Mouse (Mus musculus): ENCODE results near the gene Med20. TPM values are rescaled to one million over a fixed set of nuclear protein-coding genes. Genes with fewer than 3 reads are reported as not detected.

Gene Med20
- polyA plus RNA-seq, 1 experiment from 2014 or later: 48.0 TPM

DNA sequence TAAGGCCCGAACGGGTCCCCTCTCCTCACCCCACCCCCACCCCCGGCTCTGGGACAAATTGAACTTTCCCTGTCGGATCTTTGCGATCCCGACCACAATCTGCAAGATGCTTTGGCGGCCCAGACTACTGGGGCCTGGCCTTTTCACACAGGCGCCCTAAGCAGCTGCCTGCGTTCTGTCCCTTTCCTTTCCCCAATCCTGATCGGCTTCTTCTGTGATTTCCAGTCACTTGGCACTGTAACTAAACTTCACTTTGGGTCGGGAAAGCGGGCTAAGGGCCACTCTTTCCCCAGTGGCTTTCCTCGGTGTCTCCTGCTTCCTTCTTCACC, 17.6 kb upstream of the Med20 start:
- ATAC-seq (replicated peaks; ENCODE audit: insufficient number of reproducible peaks, low FRiP score, low TSS enrichment, low read depth): no peak
- H3K27ac ChIP-seq (replicated peaks; ENCODE audit: low read depth, low read length): peak overlapping the region; percentile 96
- peak; percentile 42 for DNase-seq (ENCODE audit: low spot score)
- H3K4me2 ChIP-seq (ENCODE audit: low read depth, low read length): peak overlapping the region; percentile 84
- H3K9me3 ChIP-seq (replicated peaks; ENCODE audit: control insufficient read depth, low read length): no peaks in the 10 kb centered on the region
- H3K4me3 ChIP-seq (ENCODE audit: low read depth, low read length): peak overlapping the region; percentile 86
- H3K27me3 ChIP-seq (ENCODE audit: control insufficient read depth, insufficient read depth, low read length): no peaks in the 10 kb centered on the region
- H3K4me1 ChIP-seq (ENCODE audit: control insufficient read depth, insufficient read depth, low read length): peaks cover 6% of the 10 kb centered on the region; the same call in 1 of the 2 replicates
- peak overlapping the region; percentile 89 for H3K9ac ChIP-seq (replicated peaks; ENCODE audit: low read length)
- WGBS: 0% methylated on average over 13 of the region's 13 CpGs
- H3K36me3 ChIP-seq (replicated peaks; ENCODE audit: control insufficient read depth, insufficient read depth, low read depth, low read length): no peaks in the 10 kb centered on the region; the same call in 1 of the 2 replicates

DNA sequence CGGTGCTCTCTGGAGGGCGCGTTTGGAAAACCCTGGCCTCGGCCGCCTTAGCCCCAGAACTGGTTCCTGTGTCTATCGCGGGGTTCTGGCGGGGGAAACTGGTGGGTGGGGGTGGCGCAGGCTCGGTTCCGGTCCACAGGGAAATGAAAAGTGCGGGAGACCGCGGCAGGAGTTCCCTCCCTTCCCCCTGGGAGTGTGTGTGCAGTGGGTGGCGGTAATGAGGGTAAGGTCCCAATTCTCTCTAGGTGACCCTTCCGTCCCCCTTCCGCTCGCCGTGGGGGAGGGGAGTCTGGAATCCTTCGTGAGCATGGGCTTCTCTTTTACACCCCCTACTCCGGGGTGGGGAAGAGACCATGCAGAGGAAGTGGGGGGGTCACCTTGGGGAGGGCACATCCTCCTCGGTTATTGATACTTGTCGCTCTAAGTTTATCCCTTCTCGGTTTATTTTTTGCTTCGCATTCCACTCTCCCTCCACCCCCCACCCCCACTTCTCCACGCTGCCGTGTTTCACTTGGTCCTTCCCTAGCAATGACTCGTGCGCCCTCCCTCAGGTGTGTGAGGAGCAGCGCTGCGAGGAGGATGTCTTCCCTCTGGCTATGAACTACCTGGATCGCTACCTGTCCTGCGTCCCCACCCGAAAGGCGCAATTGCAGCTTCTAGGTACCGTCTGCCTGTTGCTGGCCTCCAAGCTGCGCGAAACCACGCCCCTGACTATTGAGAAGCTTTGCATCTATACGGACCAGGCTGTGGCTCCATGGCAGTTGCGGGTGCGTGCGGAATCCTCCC, 17.0 kb upstream of the Med20 start:
- peak overlapping the region; percentile 96 for H3K27ac ChIP-seq (replicated peaks; ENCODE audit: low read depth, low read length)
- H3K4me3 ChIP-seq (ENCODE audit: low read depth, low read length): peak overlapping the region; percentile 86
- peak; percentile 42 for DNase-seq (ENCODE audit: low spot score)
- peaks cover 6% of the 10 kb centered on the region; the same call in 1 of the 2 replicates for H3K4me1 ChIP-seq (ENCODE audit: control insufficient read depth, insufficient read depth, low read length)
- H3K9me3 ChIP-seq (replicated peaks; ENCODE audit: control insufficient read depth, low read length): no peaks in the 10 kb centered on the region
- H3K27me3 ChIP-seq (ENCODE audit: control insufficient read depth, insufficient read depth, low read length): no peaks in the 10 kb centered on the region
- ATAC-seq (replicated peaks; ENCODE audit: insufficient number of reproducible peaks, low FRiP score, low TSS enrichment, low read depth): no peak; the same call in 1 of the 2 replicates
- under 1% methylated on average over 43 of the region's 43 CpGs for WGBS
- peaks cover under 1% of the 10 kb centered on the region; the same call in 1 of the 2 replicates for H3K36me3 ChIP-seq (replicated peaks; ENCODE audit: control insufficient read depth, insufficient read depth, low read depth, low read length)
- peak overlapping the region; percentile 89 for H3K9ac ChIP-seq (replicated peaks; ENCODE audit: low read length)
- H3K4me2 ChIP-seq (ENCODE audit: low read depth, low read length): peak overlapping the region; percentile 84

DNA sequence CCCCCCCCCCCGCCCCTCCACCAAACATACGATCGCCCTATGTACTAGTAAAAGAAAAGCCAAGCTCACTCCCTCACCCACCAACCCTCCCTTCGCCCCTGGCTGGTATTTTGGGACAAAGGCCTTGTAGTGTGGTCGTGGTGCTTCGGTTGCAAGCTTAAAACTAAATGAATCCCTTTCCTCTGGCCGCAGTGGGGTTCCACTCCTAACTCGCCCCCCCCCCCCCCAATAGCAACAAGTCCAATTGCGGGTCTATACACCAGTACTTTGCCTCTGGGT, 16.5 kb upstream of the Med20 start:
- Histone ChIP-seq H3K9ac (replicated peaks; ENCODE audit: low read length) (peak overlapping the region; percentile 89), H3K4me2 (ENCODE audit: low read depth, low read length) (peak overlapping the region; percentile 84), H3K4me1 (ENCODE audit: control insufficient read depth, insufficient read depth, low read length) (peaks cover 6% of the 10 kb centered on the region; the same call in 1 of the 2 replicates), H3K9me3 (replicated peaks; ENCODE audit: control insufficient read depth, low read length) (no peaks in the 10 kb centered on the region), H3K27me3 (ENCODE audit: control insufficient read depth, insufficient read depth, low read length) (no peaks in the 10 kb centered on the region), H3K4me3 (ENCODE audit: low read depth, low read length) (peak overlapping the region; percentile 86), H3K27ac (replicated peaks; ENCODE audit: low read depth, low read length) (peak overlapping the region; percentile 96), H3K36me3 (replicated peaks; ENCODE audit: control insufficient read depth, insufficient read depth, low read depth, low read length) (peaks cover 2% of the 10 kb centered on the region; the same call in 1 of the 2 replicates)
- WGBS: under 1% methylated on average over 6 of the region's 9 CpGs
- ATAC-seq (replicated peaks; ENCODE audit: insufficient number of reproducible peaks, low FRiP score, low TSS enrichment, low read depth) (no peak), DNase-seq (ENCODE audit: low spot score) (peak; percentile 38)

DNA sequence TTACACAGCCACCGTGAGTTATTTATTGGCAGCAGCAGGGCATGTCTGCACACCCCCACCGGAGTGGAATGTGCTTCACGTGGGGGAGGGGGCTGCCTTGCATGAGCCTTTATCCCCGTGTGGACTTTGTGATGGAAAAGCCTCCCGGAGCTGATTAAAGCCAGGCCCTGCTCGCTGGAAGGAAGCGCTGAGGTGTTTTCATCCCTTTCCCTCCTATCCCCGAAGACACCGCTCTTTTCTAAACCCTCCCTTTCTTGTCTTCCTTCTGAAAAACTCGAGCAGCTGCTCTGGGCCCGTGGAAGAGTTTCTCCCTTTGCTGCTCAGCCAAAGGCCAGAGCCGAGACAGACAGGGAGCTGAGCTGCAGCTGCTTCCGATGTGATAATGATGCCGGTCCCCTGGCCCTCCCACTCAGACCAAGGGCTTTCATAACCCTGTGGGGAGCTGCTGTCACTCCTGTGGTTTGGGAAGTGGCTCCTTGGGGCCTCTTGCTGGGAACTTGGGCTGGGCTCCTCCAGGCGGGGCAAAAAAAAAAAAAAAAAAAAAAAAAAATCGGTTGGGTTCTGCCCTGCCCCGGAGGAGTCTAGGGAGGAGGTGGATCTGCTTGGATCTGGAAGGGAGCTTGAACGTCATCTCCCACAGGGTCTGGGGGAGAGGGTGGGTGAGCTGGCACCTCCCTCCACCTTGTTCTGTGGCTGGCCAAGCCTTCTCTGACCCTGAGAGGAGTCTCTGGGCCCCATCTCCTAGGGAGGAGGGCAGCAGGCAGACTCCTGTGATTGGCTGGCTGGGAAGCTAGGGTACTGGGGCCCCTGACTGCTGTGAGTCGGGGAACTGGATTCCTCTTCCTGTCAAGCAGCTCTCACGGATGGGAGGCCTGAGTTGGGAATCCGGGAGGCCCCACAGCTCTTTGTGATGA, 15.9 kb upstream of the Med20 start:
- WGBS: under 1% methylated on average over 20 of the region's 21 CpGs
- peak overlapping the region; percentile 84 for H3K4me2 ChIP-seq (ENCODE audit: low read depth, low read length)
- DNase-seq (ENCODE audit: low spot score): peak; percentile 89
- peaks cover 6% of the 10 kb centered on the region; the same call in 1 of the 2 replicates for H3K4me1 ChIP-seq (ENCODE audit: control insufficient read depth, insufficient read depth, low read length)
- no peaks in the 10 kb centered on the region for H3K27me3 ChIP-seq (ENCODE audit: control insufficient read depth, insufficient read depth, low read length)
- H3K9ac ChIP-seq (replicated peaks; ENCODE audit: low read length): peak overlapping the region; percentile 89
- H3K9me3 ChIP-seq (replicated peaks; ENCODE audit: control insufficient read depth, low read length): no peaks in the 10 kb centered on the region
- peak overlapping the region; percentile 86 for H3K4me3 ChIP-seq (ENCODE audit: low read depth, low read length)
- peak overlapping the region; percentile 96 for H3K27ac ChIP-seq (replicated peaks; ENCODE audit: low read depth, low read length)
- peaks cover 2% of the 10 kb centered on the region; the same call in 1 of the 2 replicates for H3K36me3 ChIP-seq (replicated peaks; ENCODE audit: control insufficient read depth, insufficient read depth, low read depth, low read length)
- ATAC-seq (replicated peaks; ENCODE audit: insufficient number of reproducible peaks, low FRiP score, low TSS enrichment, low read depth): peak; percentile 67

DNA sequence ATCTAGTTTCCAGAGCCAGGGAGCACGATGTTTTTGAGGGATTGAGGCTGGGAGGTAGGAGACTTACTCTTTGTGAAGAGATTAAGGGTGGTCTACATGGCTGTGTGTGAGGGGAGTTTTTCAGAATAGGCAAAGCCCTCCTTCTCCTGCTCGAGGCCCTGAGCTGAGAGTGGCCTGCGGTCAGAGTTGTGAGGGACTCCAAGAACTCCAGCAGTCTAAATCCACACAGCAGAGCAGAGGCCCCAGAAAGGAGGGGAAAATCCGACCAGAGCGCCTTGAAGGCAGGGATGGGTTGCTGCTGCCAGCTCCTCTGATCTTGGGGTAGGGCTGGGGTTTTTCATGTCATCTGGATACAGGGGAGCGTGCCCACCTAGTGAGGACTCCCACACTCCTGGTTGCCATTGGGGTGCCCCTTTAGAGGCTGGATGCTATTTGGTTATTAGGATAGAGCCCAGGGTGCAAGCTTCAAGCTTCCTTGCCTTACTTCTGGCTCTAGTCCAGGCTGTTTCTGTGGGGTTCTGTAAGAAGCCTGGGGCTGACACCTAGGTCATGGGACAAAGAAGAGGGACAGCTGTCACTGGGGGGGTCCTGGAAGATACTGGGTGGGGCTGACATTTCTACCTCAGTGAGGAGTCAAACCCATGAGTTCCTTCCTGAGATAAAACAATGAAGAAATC, 15.1 kb upstream of the Med20 start:
- no peaks in the 10 kb centered on the region for H3K9me3 ChIP-seq (replicated peaks; ENCODE audit: control insufficient read depth, low read length)
- WGBS: 29% methylated on average over 6 of the region's 6 CpGs
- peaks cover 8% of the 10 kb centered on the region; the same call in 1 of the 2 replicates for H3K36me3 ChIP-seq (replicated peaks; ENCODE audit: control insufficient read depth, insufficient read depth, low read depth, low read length)
- H3K9ac ChIP-seq (replicated peaks; ENCODE audit: low read length): peak overlapping the region; percentile 89
- H3K4me2 ChIP-seq (ENCODE audit: low read depth, low read length): peak overlapping the region; percentile 84
- H3K4me3 ChIP-seq (ENCODE audit: low read depth, low read length): peak overlapping the region; percentile 86
- ATAC-seq (replicated peaks; ENCODE audit: insufficient number of reproducible peaks, low FRiP score, low TSS enrichment, low read depth) (no peak; the same call in 1 of the 2 replicates), DNase-seq (ENCODE audit: low spot score) (no peak)
- peak overlapping the region; percentile 96 for H3K27ac ChIP-seq (replicated peaks; ENCODE audit: low read depth, low read length)
- peaks cover 6% of the 10 kb centered on the region; the same call in 1 of the 2 replicates for H3K4me1 ChIP-seq (ENCODE audit: control insufficient read depth, insufficient read depth, low read length)
- H3K27me3 ChIP-seq (ENCODE audit: control insufficient read depth, insufficient read depth, low read length): no peaks in the 10 kb centered on the region

DNA sequence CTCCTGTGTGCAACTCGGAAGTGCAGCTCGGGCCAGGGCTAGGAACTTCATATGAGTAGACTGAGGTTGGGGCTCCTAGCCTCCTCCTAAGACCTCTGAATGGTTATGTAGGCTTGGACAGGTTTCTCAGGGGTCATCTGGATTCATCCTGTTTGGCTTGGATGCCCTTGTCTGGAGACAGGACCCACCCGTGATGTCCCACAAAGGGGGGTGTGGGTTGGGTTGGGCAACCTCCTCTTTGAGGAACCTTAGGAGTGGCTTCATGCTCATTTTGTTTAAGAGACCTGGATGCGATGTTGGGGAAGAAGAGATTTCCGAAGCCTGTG, 14.6 kb upstream of the Med20 start:
- no peaks in the 10 kb centered on the region for H3K27me3 ChIP-seq (ENCODE audit: control insufficient read depth, insufficient read depth, low read length)
- no peaks in the 10 kb centered on the region for H3K9me3 ChIP-seq (replicated peaks; ENCODE audit: control insufficient read depth, low read length)
- DNase-seq (ENCODE audit: low spot score): no peak
- H3K36me3 ChIP-seq (replicated peaks; ENCODE audit: control insufficient read depth, insufficient read depth, low read depth, low read length): peaks cover 11% of the 10 kb centered on the region; the same call in 1 of the 2 replicates
- 77% methylated on average over 5 of the region's 5 CpGs for WGBS
- ATAC-seq (replicated peaks; ENCODE audit: insufficient number of reproducible peaks, low FRiP score, low TSS enrichment, low read depth): no peak
- H3K9ac ChIP-seq (replicated peaks; ENCODE audit: low read length): peak overlapping the region; percentile 89
- H3K4me1 ChIP-seq (ENCODE audit: control insufficient read depth, insufficient read depth, low read length): peaks cover 6% of the 10 kb centered on the region; the same call in 1 of the 2 replicates
- peak overlapping the region; percentile 96 for H3K27ac ChIP-seq (replicated peaks; ENCODE audit: low read depth, low read length)
- H3K4me2 ChIP-seq (ENCODE audit: low read depth, low read length): peak overlapping the region; percentile 84
- peak overlapping the region; percentile 86 for H3K4me3 ChIP-seq (ENCODE audit: low read depth, low read length)

DNA sequence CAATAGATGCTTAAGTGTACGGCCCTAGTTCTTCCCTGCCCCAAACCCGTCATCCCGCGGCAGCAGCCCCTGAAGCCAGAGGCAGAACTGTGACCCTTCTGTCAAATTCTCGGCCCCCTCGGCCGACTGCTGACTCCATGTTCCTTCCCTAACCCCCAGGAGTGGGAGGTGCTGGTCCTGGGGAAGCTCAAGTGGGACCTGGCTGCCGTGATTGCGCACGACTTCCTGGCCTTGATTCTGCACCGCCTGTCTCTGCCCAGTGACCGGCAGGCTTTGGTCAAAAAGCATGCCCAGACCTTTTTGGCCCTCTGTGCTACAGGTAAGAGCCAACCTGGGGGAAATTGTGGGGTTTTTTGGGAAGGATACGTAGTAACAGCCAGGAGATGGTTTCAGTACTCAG, 14.1 kb upstream of the Med20 start:
- Histone ChIP-seq H3K9ac (replicated peaks; ENCODE audit: low read length) (peak overlapping the region; percentile 37), H3K4me1 (ENCODE audit: control insufficient read depth, insufficient read depth, low read length) (peaks cover 6% of the 10 kb centered on the region; the same call in 1 of the 2 replicates), H3K36me3 (replicated peaks; ENCODE audit: control insufficient read depth, insufficient read depth, low read depth, low read length) (peaks cover 11% of the 10 kb centered on the region; the same call in 1 of the 2 replicates), H3K4me3 (ENCODE audit: low read depth, low read length) (no peak overlapping the region), H3K9me3 (replicated peaks; ENCODE audit: control insufficient read depth, low read length) (no peaks in the 10 kb centered on the region), H3K27ac (replicated peaks; ENCODE audit: low read depth, low read length) (peak overlapping the region; percentile 96; the same call in 1 of the 2 replicates), H3K4me2 (ENCODE audit: low read depth, low read length) (no peak overlapping the region), H3K27me3 (ENCODE audit: control insufficient read depth, insufficient read depth, low read length) (no peaks in the 10 kb centered on the region)
- no peak for DNase-seq (ENCODE audit: low spot score)
- no peak for ATAC-seq (replicated peaks; ENCODE audit: insufficient number of reproducible peaks, low FRiP score, low TSS enrichment, low read depth)
- 67% methylated on average over 13 of the region's 13 CpGs for WGBS
